Mouse (Mus musculus) cortical plate, adult 2 months (tissue): ENCODE measurements around the gene Hras.

Experiments
- CTCF ChIP-seq: fragments of 200-500 bp; IDR thresholded peaks from 2 replicates; pipeline ENCODE4 v1.5.1; 2011; ENCODE audit warnings: mild to moderate bottlenecking, control low read depth, low read length; ENCODE audit not compliant: insufficient read depth; ENCODE audit errors: extremely low read depth
- POLR2A ChIP-seq: fragments of 200-500 bp; IDR thresholded peaks from 2 replicates; pipeline ENCODE4 v1.6.1; 2011; ENCODE audit warnings: mild to moderate bottlenecking, low read length, control low read depth; ENCODE audit not compliant: insufficient read depth; ENCODE audit errors: extremely low read depth

DNA sequence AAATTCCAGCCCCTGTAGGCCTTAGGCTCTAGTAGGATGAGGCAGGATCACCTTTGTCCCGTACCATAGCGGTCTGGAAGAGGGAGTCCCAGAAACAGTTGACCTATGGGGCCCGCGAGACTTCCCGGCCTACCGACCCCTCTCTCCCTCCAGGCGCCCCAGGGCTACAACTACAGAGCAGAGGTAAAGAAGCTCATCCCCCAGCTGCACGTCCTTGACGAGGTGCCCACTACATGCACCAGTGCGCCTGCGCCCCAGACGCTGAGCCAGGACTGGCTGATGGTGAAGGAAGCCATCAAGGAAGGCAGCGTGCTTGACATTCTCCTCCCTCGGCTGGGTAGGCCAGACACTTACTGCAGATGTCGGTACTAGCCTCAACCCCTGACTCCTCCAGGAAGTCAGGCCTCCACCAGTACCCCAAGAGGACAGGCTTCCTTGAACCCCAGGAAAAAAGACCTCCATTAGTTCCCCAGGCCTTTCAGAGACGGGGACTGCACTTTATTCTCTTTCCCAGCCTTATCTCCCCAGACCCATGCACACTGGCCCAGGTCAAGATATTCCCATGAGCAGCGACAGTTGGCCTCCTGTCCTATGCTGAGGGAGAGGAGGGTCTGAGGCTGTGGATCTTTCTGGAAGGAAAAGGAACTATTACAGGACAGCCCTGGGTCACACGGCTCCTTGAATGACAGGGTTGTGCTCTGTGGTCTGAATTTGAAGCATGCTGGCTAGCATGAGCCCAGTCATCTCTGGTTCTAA lies 12.6 kb upstream of the Hras start:
- TF ChIP-seq POLR2A: no peak
- TF ChIP-seq CTCF: no peak
